Mouse (Mus musculus) heart, embryonic 12.5 days (tissue): ENCODE measurements around the gene Wnt10a. TPM values are rescaled to one million over a fixed set of nuclear protein-coding genes. Genes with fewer than 3 reads are reported as not detected.

Experiments used
- ATAC-seq: fragments of 200-750 bp; cut with Nextera tagmentation; 2 replicates; pipeline ENCODE4 v1.8.0; 2017; ENCODE audit warnings: moderate TSS enrichment, moderate library complexity; ENCODE audit not compliant: insufficient number of reproducible peaks, low FRiP score
- H3K27ac ChIP-seq: fragments of 300-500 bp; sonication (generic); 2 replicates; pipeline ENCODE4 v1.5.1; 2016; ENCODE audit warnings: mild to moderate bottlenecking, moderate library complexity; ENCODE audit not compliant: poor library complexity, severe bottlenecking
- H3K27me3 ChIP-seq: fragments of 300-500 bp; sonication (generic); replicated peaks from 2 replicates; pipeline ENCODE4 v1.6.1; 2016; ENCODE audit warnings: mild to moderate bottlenecking, moderate library complexity
- H3K36me3 ChIP-seq: fragments of 300-500 bp; sonication (generic); 2 replicates; pipeline ENCODE4 v1.6.1; 2016; ENCODE audit warnings: mild to moderate bottlenecking, moderate library complexity
- H3K4me1 ChIP-seq: fragments of 300-500 bp; sonication (generic); replicated peaks from 2 replicates; pipeline ENCODE4 v1.6.1; 2016; ENCODE audit warnings: mild to moderate bottlenecking
- H3K4me2 ChIP-seq: fragments of 300-500 bp; sonication (generic); 2 replicates; pipeline ENCODE4 v1.6.1; 2016; ENCODE audit warnings: mild to moderate bottlenecking, moderate library complexity
- H3K4me3 ChIP-seq: fragments of 300-500 bp; sonication (generic); 2 replicates; pipeline ENCODE4 v1.5.1; 2016; ENCODE audit warnings: mild to moderate bottlenecking
- H3K9ac ChIP-seq: fragments of 300-500 bp; sonication (generic); 2 replicates; pipeline ENCODE4 v1.6.1; 2016; ENCODE audit warnings: mild to moderate bottlenecking, moderate library complexity
- H3K9me3 ChIP-seq: fragments of 300-500 bp; sonication (generic); replicated peaks from 2 replicates; pipeline ENCODE4 v1.6.1; 2016; ENCODE audit warnings: mild to moderate bottlenecking, moderate library complexity
- WGBS: fragments of 180-500 bp; shearing (Covaris S2); methylation state at CpG from one replicate; pipeline ENCODE4 v1.1.7; 2016; 5-methylcytosine and 5-hydroxymethylcytosine counted together
- polyA plus RNA-seq: library from polyadenylated mRNA; unstranded; fragments of >200 nt; fragmentation: Nextera tagmentation; extraction: Ambion mirVana; gene quantifications from 2 replicates; pipeline ENCODE4 v1.2.1, GENCODE M21; 2016

Wnt10a gene
- polyA plus RNA-seq, 1 experiment from 2014 or later = 0.28 TPM

- H3K36me3 ChIP-seq = no peaks in the 10 kb centered on the region
- peak overlapping the region; percentile 55 for H3K4me3 ChIP-seq
- H3K4me1 ChIP-seq = peaks cover 29% of the 10 kb centered on the region
- H3K4me2 ChIP-seq = peak overlapping the region; percentile 94
- ATAC-seq = no peak
- peaks cover 86% of the 10 kb centered on the region for H3K27me3 ChIP-seq
- H3K27ac ChIP-seq = no peak overlapping the region
- peak overlapping the region; percentile 67 for H3K9ac ChIP-seq
- under 1% methylated on average over 35 of the region's 35 CpGs for WGBS
- H3K9me3 ChIP-seq = no peaks in the 10 kb centered on the region
These were observed 20.4 kb upstream of the Wnt10a start for GRCm38 (mm10) chr1:74770727-74771466.

- Histone ChIP-seq H3K36me3 (no peaks in the 10 kb centered on the region), H3K9ac (peak overlapping the region; percentile 67), H3K27me3 (peaks cover 90% of the 10 kb centered on the region), H3K9me3 (no peaks in the 10 kb centered on the region), H3K4me2 (peak overlapping the region; percentile 94), H3K4me1 (peaks cover 29% of the 10 kb centered on the region), H3K27ac (no peak overlapping the region), H3K4me3 (peak overlapping the region; percentile 55)
- no peak for ATAC-seq
- WGBS = 1% methylated on average over 21 of the region's 26 CpGs
These were observed 19.9 kb upstream of the Wnt10a start for GRCm38 (mm10) chr1:74771467-74771844.

- WGBS = 2% methylated on average over 8 of the region's 8 CpGs
- peak within 1 kb of the TSS; percentile 67 for H3K9ac ChIP-seq
- H3K4me3 ChIP-seq = peak within 1 kb of the TSS; percentile 55
- ATAC-seq = no peak
- no peaks in the 10 kb centered on the region for H3K36me3 ChIP-seq
- peaks cover 29% of the 10 kb centered on the region for H3K4me1 ChIP-seq
- peaks cover 93% of the 10 kb centered on the region for H3K27me3 ChIP-seq
- no peak within 1 kb of the TSS for H3K27ac ChIP-seq
- H3K4me2 ChIP-seq = peak within 1 kb of the TSS; percentile 94
- no peaks in the 10 kb centered on the region for H3K9me3 ChIP-seq
These were observed 19.6 kb upstream of the Wnt10a start, which contains the start of gene Wnt6 for GRCm38 (mm10) chr1:74771845-74771930. Wnt6 (plus strand) TSS chr1:74771892.

- peak overlapping the region; percentile 55 for H3K4me3 ChIP-seq
- H3K27ac ChIP-seq = no peak overlapping the region
- peak overlapping the region; percentile 67 for H3K9ac ChIP-seq
These were observed 19.2 kb upstream of the Wnt10a start for GRCm38 (mm10) chr1:74771931-74772620.

GRCm38 (mm10) chr1:74773136-74773535 lies 18.2 kb upstream of the Wnt10a start:
- Histone ChIP-seq H3K9ac (no peak overlapping the region), H3K27me3 (peaks cover 95% of the 10 kb centered on the region), H3K4me3 (peak overlapping the region; percentile 34), H3K36me3 (no peaks in the 10 kb centered on the region), H3K27ac (no peak overlapping the region), H3K4me2 (peak overlapping the region; percentile 94), H3K4me1 (peaks cover 29% of the 10 kb centered on the region), H3K9me3 (no peaks in the 10 kb centered on the region)
- under 1% methylated on average over 15 of the region's 15 CpGs for WGBS
- peak; percentile 65; the same call in 1 of the 2 replicates for ATAC-seq

More at GRCm38 (mm10) chr1:74771931-74772620, 19.2 kb upstream of the Wnt10a start:
- Histone ChIP-seq H3K4me2 (peak overlapping the region; percentile 94), H3K9me3 (no peaks in the 10 kb centered on the region), H3K36me3 (no peaks in the 10 kb centered on the region), H3K4me1 (peaks cover 29% of the 10 kb centered on the region), H3K27me3 (peaks cover 95% of the 10 kb centered on the region)
- ATAC-seq = no peak; the same call in 1 of the 2 replicates
- WGBS = 2% methylated on average over 50 of the region's 51 CpGs

- 26% methylated on average over 7 of the region's 7 CpGs for WGBS
- Histone ChIP-seq H3K27ac (no peak overlapping the region), H3K27me3 (peaks cover 93% of the 10 kb centered on the region), H3K9ac (no peak overlapping the region), H3K9me3 (no peaks in the 10 kb centered on the region), H3K4me2 (no peak overlapping the region), H3K36me3 (no peaks in the 10 kb centered on the region), H3K4me3 (no peak overlapping the region), H3K4me1 (peaks cover 32% of the 10 kb centered on the region)
- no peak for ATAC-seq
These were observed 17.3 kb upstream of the Wnt10a start for GRCm38 (mm10) chr1:74774062-74774461.

GRCm38 (mm10) chr1:74775816-74776215 lies 15.5 kb upstream of the Wnt10a start:
- Histone ChIP-seq H3K4me2 (no peak overlapping the region), H3K4me3 (no peak overlapping the region), H3K36me3 (no peaks in the 10 kb centered on the region), H3K27me3 (peaks cover 89% of the 10 kb centered on the region), H3K9me3 (no peaks in the 10 kb centered on the region), H3K4me1 (peaks cover 28% of the 10 kb centered on the region), H3K9ac (no peak overlapping the region), H3K27ac (no peak overlapping the region)
- ATAC-seq = no peak
- 15% methylated on average over 5 of the region's 5 CpGs for WGBS

- no peak for ATAC-seq
- WGBS = 10% methylated on average over 3 of the region's 3 CpGs
- no peaks in the 10 kb centered on the region for H3K36me3 ChIP-seq
- no peak overlapping the region for H3K4me2 ChIP-seq
- no peaks in the 10 kb centered on the region for H3K9me3 ChIP-seq
- H3K9ac ChIP-seq = no peak overlapping the region
- peaks cover 22% of the 10 kb centered on the region for H3K4me1 ChIP-seq
- H3K27me3 ChIP-seq = peaks cover 93% of the 10 kb centered on the region
- H3K4me3 ChIP-seq = no peak overlapping the region
- no peak overlapping the region for H3K27ac ChIP-seq
These were observed 12.3 kb upstream of the Wnt10a start for GRCm38 (mm10) chr1:74778934-74779486.

GRCm38 (mm10) chr1:74782045-74782444 lies 9.3 kb upstream of the Wnt10a start:
- 21% methylated on average over 14 of the region's 14 CpGs for WGBS
- no peak for ATAC-seq
- Histone ChIP-seq H3K27ac (no peak overlapping the region), H3K36me3 (no peaks in the 10 kb centered on the region), H3K4me3 (no peak overlapping the region), H3K9ac (no peak overlapping the region), H3K9me3 (no peaks in the 10 kb centered on the region), H3K27me3 (peaks cover 93% of the 10 kb centered on the region), H3K4me2 (no peak overlapping the region), H3K4me1 (peaks cover 24% of the 10 kb centered on the region)

- H3K4me2 ChIP-seq = peak overlapping the region; percentile 92
- H3K4me3 ChIP-seq = peak overlapping the region; percentile 55
- peaks cover 24% of the 10 kb centered on the region for H3K4me1 ChIP-seq
- 2% methylated on average over 13 of the region's 13 CpGs for WGBS
- ATAC-seq = no peak
- H3K36me3 ChIP-seq = no peaks in the 10 kb centered on the region
- H3K9me3 ChIP-seq = no peaks in the 10 kb centered on the region
- peak overlapping the region; percentile 64; the same call in 1 of the 2 replicates for H3K9ac ChIP-seq
- H3K27ac ChIP-seq = no peak overlapping the region
- peaks cover 93% of the 10 kb centered on the region for H3K27me3 ChIP-seq
These were observed 7.8 kb upstream of the Wnt10a start for GRCm38 (mm10) chr1:74783554-74783953.

- peaks cover 94% of the 10 kb centered on the region for H3K27me3 ChIP-seq
- under 1% methylated on average over 67 of the region's 67 CpGs for WGBS
- H3K27ac ChIP-seq = no peak overlapping the region
- no peaks in the 10 kb centered on the region for H3K9me3 ChIP-seq
- no peaks in the 10 kb centered on the region for H3K36me3 ChIP-seq
- ATAC-seq = no peak
- peak overlapping the region; percentile 64 for H3K9ac ChIP-seq
- peak overlapping the region; percentile 92 for H3K4me2 ChIP-seq
- peak overlapping the region; percentile 55 for H3K4me3 ChIP-seq
- H3K4me1 ChIP-seq = peaks cover 21% of the 10 kb centered on the region
These were observed 7.1 kb upstream of the Wnt10a start for GRCm38 (mm10) chr1:74784041-74784759.
